Mouse (Mus musculus) left cerebral cortex, postnatal 4 days (tissue): Measurements from ENCODE around the gene Cttnbp2. TPM values are rescaled to one million over a fixed set of nuclear protein-coding genes. Genes with fewer than 3 reads are reported as not detected.

Experiments
- DNase-seq: peaks from one replicate; pipeline ENCODE4 v3.0.0-alpha.2; 2022
- intact Hi-C: fragments of 180-260 bp; cut with DNase I; formaldehyde crosslinking; loops from one replicate; pipeline ENCODE4 v1.15.1; 2025
- total RNA-seq, 2 experiments: library from RNA; stranded (reverse); gene quantifications; 2 replicates each; pipeline ENCODE4 v1.2.3; 2021

Cttnbp2 gene
- total RNA-seq, 2 experiments from 2014 or later: 120 to 131 TPM

- intact Hi-C loops: no loop called here
- DNase-seq: no peak
Measured at GRCm38 (mm10) chr6:18474541-18474940, 40.1 kb downstream of the Cttnbp2 start.

- DNase-seq: no peak
- intact Hi-C loops: no loop called here
Measured at GRCm38 (mm10) chr6:18469206-18469605, 45.4 kb downstream of the Cttnbp2 start.

- DNase-seq: no peak
- intact Hi-C loops: no loop called here
Measured at GRCm38 (mm10) chr6:18467777-18468176, 46.9 kb downstream of the Cttnbp2 start.

GRCm38 (mm10) chr6:18466227-18466626 lies 48.4 kb downstream of the Cttnbp2 start:
- intact Hi-C loops: no loop called here
- DNase-seq: no peak

- intact Hi-C loops: no loop called here
- no peak for DNase-seq
Measured at GRCm38 (mm10) chr6:18465626-18466025, 49.0 kb downstream of the Cttnbp2 start.

GRCm38 (mm10) chr6:18459657-18460056 lies 55.0 kb downstream of the Cttnbp2 start:
- intact Hi-C loops: no loop called here
- peak; percentile 63 for DNase-seq

GRCm38 (mm10) chr6:18450551-18451193 lies 64.0 kb downstream of the Cttnbp2 start:
- intact Hi-C loops: no loop called here
- no peak for DNase-seq

- DNase-seq: no peak
- intact Hi-C loops: no loop called here
Measured at GRCm38 (mm10) chr6:18448078-18448477, 66.6 kb downstream of the Cttnbp2 start.

- intact Hi-C loops: no loop called here
- DNase-seq: no peak
Measured at GRCm38 (mm10) chr6:18446917-18447316, 67.7 kb downstream of the Cttnbp2 start.

GRCm38 (mm10) chr6:18446359-18446758 lies 68.3 kb downstream of the Cttnbp2 start:
- intact Hi-C loops: no loop called here
- DNase-seq: peak; percentile 38

- DNase-seq: peak; percentile 85
- intact Hi-C loops: no loop called here
Measured at GRCm38 (mm10) chr6:18445747-18446146, 68.9 kb downstream of the Cttnbp2 start.

- intact Hi-C loops: no loop called here
- DNase-seq: no peak
Measured at GRCm38 (mm10) chr6:18442303-18442702, 72.3 kb downstream of the Cttnbp2 start.

- intact Hi-C loops: no loop called here
Measured at GRCm38 (mm10) chr6:18440918-18441532, 73.6 kb downstream of the Cttnbp2 start.

GRCm38 (mm10) chr6:18436127-18436812 lies 78.4 kb downstream of the Cttnbp2 start:
- intact Hi-C loops: no loop called here
- DNase-seq: no peak

More at GRCm38 (mm10) chr6:18440918-18441532, 73.6 kb downstream of the Cttnbp2 start:
- DNase-seq: no peak

- no peak for DNase-seq
- intact Hi-C loops: no loop called here
Measured at GRCm38 (mm10) chr6:18434828-18435531, 79.7 kb downstream of the Cttnbp2 start.

GRCm38 (mm10) chr6:18434355-18434754 lies 80.3 kb downstream of the Cttnbp2 start:
- DNase-seq: no peak
- intact Hi-C loops: no loop called here

GRCm38 (mm10) chr6:18432362-18432761 lies 82.3 kb downstream of the Cttnbp2 start:
- no peak for DNase-seq
- intact Hi-C loops: no loop called here

- no peak for DNase-seq
- intact Hi-C loops: no loop called here
Measured at GRCm38 (mm10) chr6:18431891-18432290, 82.8 kb downstream of the Cttnbp2 start.

- DNase-seq: no peak
- intact Hi-C loops: no loop called here
Measured at GRCm38 (mm10) chr6:18430062-18430461, 84.6 kb downstream of the Cttnbp2 start.

- no peak for DNase-seq
- intact Hi-C loops: loop anchor here (5.0 kb wide), 1 partner anchor 87 kb away; the partner anchor contains the start of gene Cttnbp2
Measured at GRCm38 (mm10) chr6:18424822-18425221, 89.8 kb downstream of the Cttnbp2 start.

GRCm38 (mm10) chr6:18424367-18424766 lies 90.3 kb downstream of the Cttnbp2 start:
- no peak for DNase-seq
- intact Hi-C loops: loop anchor here (5.0 kb wide), 1 partner anchor 88 kb away; the partner anchor contains the start of gene Cttnbp2
